Mouse (Mus musculus): Measurements from ENCODE around the gene Map3k19. TPM values are rescaled to one million over a fixed set of nuclear protein-coding genes. Genes with fewer than 3 reads are reported as not detected.

Map3k19 gene
- total RNA-seq, 2 experiments from 2014 or later, result not detected

- no peak for ATAC-seq (replicated peaks; ENCODE audit: low FRiP score, poor library complexity, severe bottlenecking)
These were observed 46.2 kb downstream of the Map3k19 start for GRCm38 (mm10) chr1:127808671-127809070.

- ATAC-seq (replicated peaks; ENCODE audit: low FRiP score, poor library complexity, severe bottlenecking), result no peak
These were observed 51.9 kb downstream of the Map3k19 start for GRCm38 (mm10) chr1:127802916-127803315.

GRCm38 (mm10) chr1:127796752-127797151 lies 58.1 kb downstream of the Map3k19 start:
- ATAC-seq (replicated peaks; ENCODE audit: low FRiP score, poor library complexity, severe bottlenecking), result no peak

- no peak for ATAC-seq (replicated peaks; ENCODE audit: low FRiP score, poor library complexity, severe bottlenecking)
These were observed 58.5 kb downstream of the Map3k19 start for GRCm38 (mm10) chr1:127796341-127796740.

GRCm38 (mm10) chr1:127795087-127795769 lies 59.6 kb downstream of the Map3k19 start:
- no peak for ATAC-seq (replicated peaks; ENCODE audit: low FRiP score, poor library complexity, severe bottlenecking)

- no peak for ATAC-seq (replicated peaks; ENCODE audit: low FRiP score, poor library complexity, severe bottlenecking)
These were observed 61.4 kb downstream of the Map3k19 start for GRCm38 (mm10) chr1:127793459-127793858.

- no peak for ATAC-seq (replicated peaks; ENCODE audit: low FRiP score, poor library complexity, severe bottlenecking)
These were observed 65.9 kb downstream of the Map3k19 start for GRCm38 (mm10) chr1:127788943-127789342.

- no peak for ATAC-seq (replicated peaks; ENCODE audit: low FRiP score, poor library complexity, severe bottlenecking)
These were observed 68.9 kb downstream of the Map3k19 start for GRCm38 (mm10) chr1:127785882-127786281.

- no peak for ATAC-seq (replicated peaks; ENCODE audit: low FRiP score, poor library complexity, severe bottlenecking)
These were observed 71.0 kb downstream of the Map3k19 start for GRCm38 (mm10) chr1:127783862-127784261.

- no peak for ATAC-seq (replicated peaks; ENCODE audit: low FRiP score, poor library complexity, severe bottlenecking)
These were observed 74.0 kb downstream of the Map3k19 start for GRCm38 (mm10) chr1:127780849-127781248.

- no peak for ATAC-seq (replicated peaks; ENCODE audit: low FRiP score, poor library complexity, severe bottlenecking)
These were observed 74.7 kb downstream of the Map3k19 start for GRCm38 (mm10) chr1:127780142-127780541.

GRCm38 (mm10) chr1:127778611-127779010 lies 76.2 kb downstream of the Map3k19 start:
- ATAC-seq (replicated peaks; ENCODE audit: low FRiP score, poor library complexity, severe bottlenecking), result no peak

- no peak for ATAC-seq (replicated peaks; ENCODE audit: low FRiP score, poor library complexity, severe bottlenecking)
These were observed 78.6 kb downstream of the Map3k19 start for GRCm38 (mm10) chr1:127776246-127776645.

GRCm38 (mm10) chr1:127775206-127775720 lies 79.6 kb downstream of the Map3k19 start:
- ATAC-seq (replicated peaks; ENCODE audit: low FRiP score, poor library complexity, severe bottlenecking), result no peak

- peak; percentile 37 for ATAC-seq (replicated peaks; ENCODE audit: low FRiP score, poor library complexity, severe bottlenecking)
These were observed 80.3 kb downstream of the Map3k19 start for GRCm38 (mm10) chr1:127774501-127774880.

GRCm38 (mm10) chr1:127773803-127774500 lies 80.9 kb downstream of the Map3k19 start, which contains the start of gene Ccnt2:
TSS of gene Ccnt2 (plus strand) at chr1:127774164.
- peak; percentile 91 for ATAC-seq (replicated peaks; ENCODE audit: low FRiP score, poor library complexity, severe bottlenecking)

- ATAC-seq (replicated peaks; ENCODE audit: low FRiP score, poor library complexity, severe bottlenecking), result peak; percentile 23
These were observed 81.5 kb downstream of the Map3k19 start for GRCm38 (mm10) chr1:127773198-127773802.

GRCm38 (mm10) chr1:127766741-127767140 lies 88.1 kb downstream of the Map3k19 start:
- ATAC-seq (replicated peaks; ENCODE audit: low FRiP score, poor library complexity, severe bottlenecking), result no peak

GRCm38 (mm10) chr1:127765468-127765867 lies 89.4 kb downstream of the Map3k19 start:
- ATAC-seq (replicated peaks; ENCODE audit: low FRiP score, poor library complexity, severe bottlenecking), result peak; percentile 68; the same call in 1 of the 2 replicates

All from erythroblast, adult 5-6 weeks (primary cell).